Mouse (Mus musculus): Measurements from ENCODE around the gene Slc27a1. TPM values are rescaled to one million over a fixed set of nuclear protein-coding genes. Genes with fewer than 3 reads are reported as not detected.

Gene Slc27a1
- total and polyA plus RNA-seq, 3 experiments: 0.33 TPM; not detected in 2

DNA sequence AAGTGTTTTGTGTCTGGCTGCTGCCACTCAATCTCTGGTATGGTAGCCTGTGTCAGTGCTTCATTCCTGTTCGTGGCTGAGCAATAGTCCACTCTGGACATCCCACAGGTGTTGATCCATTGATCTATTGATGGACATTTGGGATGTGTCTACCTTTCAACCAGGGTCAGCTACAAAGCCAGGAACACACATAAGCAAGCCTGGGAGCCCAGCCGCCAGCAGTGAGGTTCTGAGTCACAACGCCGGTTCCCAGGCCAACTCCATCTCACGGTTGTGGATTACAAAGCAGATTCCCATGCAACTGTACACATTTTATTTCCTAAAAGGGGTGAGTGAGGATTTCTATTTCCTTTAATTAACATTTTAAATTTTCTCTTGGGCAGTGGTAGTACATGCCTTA lies 7.9 kb upstream of the Slc27a1 start:
- peaks cover 4% of the 10 kb centered on the region for H3K9me3 ChIP-seq (replicated peaks)
- DNase-seq (ENCODE audit: low spot score) (no peak), ATAC-seq (ENCODE audit: extremely low read depth, insufficient number of reproducible peaks, low FRiP score, poor library complexity, severe bottlenecking) (no peak)
- H3K27me3 ChIP-seq (ENCODE audit: insufficient read depth, low read length): peaks cover 50% of the 10 kb centered on the region
- no peak for TF ChIP-seq GATA1 (IDR thresholded peaks at IDR 0.05; ENCODE audit: borderline replicate concordance, low read length)
- TF ChIP-seq GATA2 (IDR thresholded peaks at IDR 0.05; ENCODE audit: borderline replicate concordance, low read depth, low read length): no peak
- H3K36me3 ChIP-seq (replicated peaks): no peaks in the 10 kb centered on the region
- peaks cover 17% of the 10 kb centered on the region for H3K4me1 ChIP-seq (ENCODE audit: insufficient read depth, low read depth, low read length)
- H3K4me3 ChIP-seq (ENCODE audit: low read depth, low read length): no peak overlapping the region

DNA sequence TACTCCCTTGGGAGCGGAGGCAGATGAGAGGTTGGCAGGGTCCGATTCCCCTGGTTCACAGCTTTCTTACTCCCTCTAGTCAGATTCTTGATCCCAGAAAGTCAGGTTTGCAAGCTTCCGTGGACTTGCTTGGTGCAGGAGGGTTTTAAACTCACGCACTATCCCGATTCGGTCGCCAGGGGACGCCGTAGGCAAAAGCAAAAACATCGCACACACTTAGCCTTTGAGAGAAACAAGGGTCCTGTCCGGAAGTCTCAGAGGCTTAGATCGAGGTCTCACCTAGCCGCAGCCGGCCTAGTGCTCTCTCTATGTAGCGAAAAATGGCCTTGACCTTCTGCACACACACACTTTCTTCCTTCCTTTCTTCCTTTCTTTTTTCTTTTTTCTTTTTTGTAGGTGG lies 7.3 kb upstream of the Slc27a1 start:
- Histone ChIP-seq H3K4me1 (ENCODE audit: insufficient read depth, low read depth, low read length) (peaks cover 17% of the 10 kb centered on the region), H3K36me3 (replicated peaks) (no peaks in the 10 kb centered on the region), H3K27me3 (ENCODE audit: insufficient read depth, low read length) (peaks cover 52% of the 10 kb centered on the region), H3K9me3 (replicated peaks) (peaks cover 4% of the 10 kb centered on the region), H3K4me3 (ENCODE audit: low read depth, low read length) (no peak overlapping the region)
- ATAC-seq (ENCODE audit: extremely low read depth, insufficient number of reproducible peaks, low FRiP score, poor library complexity, severe bottlenecking) (no peak), DNase-seq (ENCODE audit: low spot score) (peak; percentile 43)
- TF ChIP-seq GATA1 (IDR thresholded peaks at IDR 0.05; ENCODE audit: borderline replicate concordance, low read length) (no peak), CTCF (IDR thresholded peaks at IDR 0.05; ENCODE audit: low read depth, low read length) (peak; percentile 68)

- Histone ChIP-seq H3K9me3 (replicated peaks) (peaks cover 4% of the 10 kb centered on the region), H3K4me3 (ENCODE audit: low read depth, low read length) (no peak overlapping the region), H3K4me1 (ENCODE audit: insufficient read depth, low read depth, low read length) (peaks cover 17% of the 10 kb centered on the region), H3K27me3 (ENCODE audit: insufficient read depth, low read length) (peaks cover 52% of the 10 kb centered on the region), H3K36me3 (replicated peaks) (no peaks in the 10 kb centered on the region)
- ATAC-seq (ENCODE audit: extremely low read depth, insufficient number of reproducible peaks, low FRiP score, poor library complexity, severe bottlenecking) (no peak), DNase-seq (ENCODE audit: low spot score) (peak; percentile 35)
- TF ChIP-seq GATA2 (IDR thresholded peaks at IDR 0.05; ENCODE audit: borderline replicate concordance, low read depth, low read length) (no peak), CTCF (IDR thresholded peaks at IDR 0.05; ENCODE audit: low read depth, low read length) (peak; percentile 57; the same call in 1 of the 2 replicates)
These were observed 5.9 kb upstream of the Slc27a1 start for GRCm38 (mm10) chr8:71562751-71563150.

GRCm38 (mm10) chr8:71563992-71564391 lies 4.7 kb upstream of the Slc27a1 start:
- ATAC-seq (ENCODE audit: extremely low read depth, insufficient number of reproducible peaks, low FRiP score, poor library complexity, severe bottlenecking): no peak
- peaks cover 8% of the 10 kb centered on the region; the same call in 1 of the 2 replicates for H3K4me1 ChIP-seq (ENCODE audit: insufficient read depth, low read depth, low read length)

DNA sequence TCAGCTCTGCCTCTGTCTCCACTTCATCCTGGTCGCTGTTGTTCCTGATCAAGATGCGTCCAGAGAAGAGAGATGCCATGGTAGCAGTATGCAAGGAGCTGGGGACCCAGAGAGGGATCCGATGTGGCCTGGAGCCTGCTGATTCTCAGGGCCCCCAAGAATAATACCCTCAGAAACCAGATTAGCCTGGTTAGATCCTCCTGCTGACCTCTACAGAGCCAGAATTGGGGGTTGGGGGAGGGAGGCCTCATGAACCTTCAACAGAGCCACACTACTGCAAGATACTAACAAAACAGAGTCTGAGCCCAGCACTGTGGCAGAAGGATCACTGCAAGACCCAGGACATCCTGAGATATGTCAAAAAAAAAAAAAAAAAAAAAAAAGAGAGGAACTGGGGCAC lies 2.2 kb upstream of the Slc27a1 start, which contains the start of gene Nxnl1:
Gene Nxnl1, minus strand, starts transcription at position 101 of the 400 bp plus-strand sequence.
- H3K4me1 ChIP-seq (ENCODE audit: insufficient read depth, low read depth, low read length): peaks cover 19% of the 10 kb centered on the region; the same call in 1 of the 2 replicates

More at GRCm38 (mm10) chr8:71563992-71564391, 4.7 kb upstream of the Slc27a1 start:
- no peak for TF ChIP-seq GATA2 (IDR thresholded peaks at IDR 0.05; ENCODE audit: borderline replicate concordance, low read depth, low read length)
- TF ChIP-seq CTCF (IDR thresholded peaks at IDR 0.05; ENCODE audit: low read depth, low read length): no peak
- TF ChIP-seq TAL1 (conservative IDR thresholded peaks at IDR 0.05; ENCODE audit: low read depth, low read length): no peak
- no peak for TF ChIP-seq POLR2AphosphoS5 (IDR thresholded peaks at IDR 0.05; ENCODE audit: insufficient replicate concordance, low read depth, low read length)
- TF ChIP-seq GATA1 (IDR thresholded peaks at IDR 0.05; ENCODE audit: borderline replicate concordance, low read length): no peak
- DNase-seq (ENCODE audit: low spot score): no peak
- H3K36me3 ChIP-seq (replicated peaks): no peaks in the 10 kb centered on the region
- H3K9me3 ChIP-seq (replicated peaks): peaks cover 4% of the 10 kb centered on the region
- peaks cover 50% of the 10 kb centered on the region for H3K27me3 ChIP-seq (ENCODE audit: insufficient read depth, low read length)
- H3K4me3 ChIP-seq (ENCODE audit: low read depth, low read length): no peak overlapping the region

GRCm38 (mm10) chr8:71567587-71567986 lies 1.1 kb upstream of the Slc27a1 start:
- H3K36me3 ChIP-seq (replicated peaks): no peaks in the 10 kb centered on the region
- H3K4me3 ChIP-seq (ENCODE audit: low read depth, low read length): no peak overlapping the region
- no peak for DNase-seq (ENCODE audit: low spot score)
- H3K4me1 ChIP-seq (ENCODE audit: insufficient read depth, low read depth, low read length): peaks cover 19% of the 10 kb centered on the region; the same call in 1 of the 2 replicates
- peaks cover 71% of the 10 kb centered on the region for H3K27me3 ChIP-seq (ENCODE audit: insufficient read depth, low read length)
- ATAC-seq (ENCODE audit: extremely low read depth, insufficient number of reproducible peaks, low FRiP score, poor library complexity, severe bottlenecking): no peak
- peaks cover 4% of the 10 kb centered on the region for H3K9me3 ChIP-seq (replicated peaks)
- TF ChIP-seq GATA1 (IDR thresholded peaks at IDR 0.05; ENCODE audit: borderline replicate concordance, low read length): no peak
- TF ChIP-seq POLR2AphosphoS5 (IDR thresholded peaks at IDR 0.05; ENCODE audit: insufficient replicate concordance, low read depth, low read length): no peak
- no peak for TF ChIP-seq CTCF (IDR thresholded peaks at IDR 0.05; ENCODE audit: low read depth, low read length)
- no peak for TF ChIP-seq TAL1 (conservative IDR thresholded peaks at IDR 0.05; ENCODE audit: low read depth, low read length)
- no peak for TF ChIP-seq GATA2 (IDR thresholded peaks at IDR 0.05; ENCODE audit: borderline replicate concordance, low read depth, low read length)

More for the DNA sequence above, 2.2 kb upstream of the Slc27a1 start, which contains the start of gene Nxnl1:
- no peak for TF ChIP-seq CTCF (IDR thresholded peaks at IDR 0.05; ENCODE audit: low read depth, low read length)
- TF ChIP-seq TAL1 (conservative IDR thresholded peaks at IDR 0.05; ENCODE audit: low read depth, low read length): no peak
- no peak for TF ChIP-seq GATA2 (IDR thresholded peaks at IDR 0.05; ENCODE audit: borderline replicate concordance, low read depth, low read length)
- no peak for TF ChIP-seq POLR2AphosphoS5 (IDR thresholded peaks at IDR 0.05; ENCODE audit: insufficient replicate concordance, low read depth, low read length)
- TF ChIP-seq GATA1 (IDR thresholded peaks at IDR 0.05; ENCODE audit: borderline replicate concordance, low read length): no peak
- peaks cover 66% of the 10 kb centered on the region for H3K27me3 ChIP-seq (ENCODE audit: insufficient read depth, low read length)
- peaks cover 4% of the 10 kb centered on the region for H3K9me3 ChIP-seq (replicated peaks)
- ATAC-seq (ENCODE audit: extremely low read depth, insufficient number of reproducible peaks, low FRiP score, poor library complexity, severe bottlenecking): no peak
- H3K36me3 ChIP-seq (replicated peaks): no peaks in the 10 kb centered on the region
- no peak within 1 kb of the TSS for H3K4me3 ChIP-seq (ENCODE audit: low read depth, low read length)
- no peak for DNase-seq (ENCODE audit: low spot score)

- no peak overlapping the region for H3K4me3 ChIP-seq (ENCODE audit: low read depth, low read length)
- no peak for ATAC-seq (ENCODE audit: extremely low read depth, insufficient number of reproducible peaks, low FRiP score, poor library complexity, severe bottlenecking)
These were observed 259 bp downstream of the Slc27a1 start for GRCm38 (mm10) chr8:71568941-71569340.

More at GRCm38 (mm10) chr8:71568941-71569340, 259 bp downstream of the Slc27a1 start:
- DNase-seq (ENCODE audit: low spot score): no peak
- Histone ChIP-seq H3K4me1 (ENCODE audit: insufficient read depth, low read depth, low read length) (peaks cover 14% of the 10 kb centered on the region; the same call in 1 of the 2 replicates), H3K36me3 (replicated peaks) (no peaks in the 10 kb centered on the region), H3K27me3 (ENCODE audit: insufficient read depth, low read length) (peaks cover 70% of the 10 kb centered on the region), H3K9me3 (replicated peaks) (peaks cover 2% of the 10 kb centered on the region)
- TF ChIP-seq POLR2AphosphoS5 (IDR thresholded peaks at IDR 0.05; ENCODE audit: insufficient replicate concordance, low read depth, low read length) (no peak), CTCF (IDR thresholded peaks at IDR 0.05; ENCODE audit: low read depth, low read length) (no peak), GATA1 (IDR thresholded peaks at IDR 0.05; ENCODE audit: borderline replicate concordance, low read length) (no peak), GATA2 (IDR thresholded peaks at IDR 0.05; ENCODE audit: borderline replicate concordance, low read depth, low read length) (no peak), TAL1 (conservative IDR thresholded peaks at IDR 0.05; ENCODE audit: low read depth, low read length) (no peak)

All from G1E (cell line).